Mouse (Mus musculus) right cerebral cortex, adult 18-20 months (tissue): ENCODE measurements around the gene Cep104.

ENCODE experiments used
- DNase-seq: peaks from one replicate; pipeline ENCODE4 v3.0.0; 2022; ENCODE audit warnings: mixed read lengths

Gene Cep104

GRCm38 (mm10) chr4:154053065-154053464, 78.1 kb downstream of the Cep104 start:
- DNase-seq: no peak

GRCm38 (mm10) chr4:154055482-154055881, 80.5 kb downstream of the Cep104 start:
- no peak for DNase-seq

GRCm38 (mm10) chr4:154056046-154056445, 81.1 kb downstream of the Cep104 start:
- no peak for DNase-seq

- DNase-seq: no peak
Measured at GRCm38 (mm10) chr4:154056661-154057060, 81.7 kb downstream of the Cep104 start.

- DNase-seq: no peak
Measured at GRCm38 (mm10) chr4:154057696-154058095, 82.7 kb downstream of the Cep104 start.
